Mouse (Mus musculus) erythroblast, embryonic 14.5 days (primary cell): ENCODE measurements around the gene Hoxc9.

Experiments used
- GATA1 ChIP-seq: IDR thresholded peaks from 2 replicates; pipeline ENCODE4 v1.6.1; 2012; ENCODE audit warnings: low read length, inconsistent platforms, mixed read lengths
- TAL1 ChIP-seq: IDR thresholded peaks from 3 replicates; pipeline ENCODE4 v1.6.1; 2012; ENCODE audit warnings: low read length, inconsistent platforms, mixed read lengths

GRCm38 (mm10) chr15:103010112-103010846, 34.0 kb downstream of the Hoxc9 start:
- no peak for TF ChIP-seq GATA1
- no peak for TF ChIP-seq TAL1
